In the genomic region with DNA sequence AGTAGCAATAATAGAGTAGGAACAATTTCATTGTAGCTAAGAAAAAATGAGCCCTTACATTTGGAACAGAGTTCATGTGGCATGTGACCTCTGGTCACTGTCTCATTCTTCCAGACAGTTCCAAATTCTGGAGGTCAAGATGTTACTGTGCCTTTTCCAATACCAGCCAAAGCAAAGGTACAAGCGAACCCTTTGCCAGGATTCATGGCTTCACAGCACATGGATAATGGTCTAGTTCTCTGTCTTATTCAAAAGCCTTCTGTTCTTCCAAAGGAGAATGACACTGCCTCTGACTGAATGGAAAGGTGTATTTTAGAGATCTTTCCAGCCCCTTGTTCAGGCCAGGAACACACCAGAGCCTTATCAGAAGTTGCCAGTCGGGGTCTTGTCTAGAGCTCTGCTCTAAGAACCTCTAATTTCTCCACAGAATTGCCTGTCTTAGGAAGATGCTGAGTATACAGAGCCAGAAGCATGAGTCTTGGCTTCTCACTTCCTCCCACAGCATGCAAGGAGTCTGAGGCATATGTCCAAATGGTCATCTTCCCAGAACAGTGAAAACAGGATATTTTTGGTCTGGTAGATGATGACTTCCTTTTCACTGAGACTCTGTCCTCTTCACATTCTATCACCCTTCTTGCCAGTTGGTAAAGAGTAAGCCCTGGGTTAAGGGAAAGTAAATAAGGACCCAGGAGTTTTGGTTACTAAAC, we compare ENCODE assay signal across 17 mouse cellular contexts.
DNase-seq lines count a peak whose midpoint lies in the region; ATAC-seq lines count a peak whose summit lies in the region.
"Had no signal": no experiment of that assay in that cellular context is flagged by ENCODE, and none has a peak within 500 bp of the region (broad histone marks: within the 10 kb centered on the region; RNA-seq: fewer than 3 reads in every experiment).

No protein-coding gene starts in this region.

- no peak for DNase-seq in frontal cortex, postnatal 25 days (ENCODE audit: low spot score in 2 of 2)
- DNase-seq in brain, adult 2 months (ENCODE audit: low read depth, low spot score), result peak; percentile 93
- peak; percentile 68 for DNase-seq in cerebellum, adult 8-10 months
- peak; percentile 55 to 76 for DNase-seq in cerebellum, postnatal 36 days
- DNase-seq in embryo, embryonic 9.5 days (ENCODE audit: extremely low spot score), result no peak
- DNase-seq: adrenal gland, postnatal 14 days; gastrocnemius, postnatal 14 days; heart, postnatal 36 days; kidney, adult 11 months; kidney, postnatal 36 days; lung, postnatal 4 days; midbrain, embryonic 14.5 days; right cerebral cortex, postnatal 25 days; spleen, adult 18-20 months; thymus, postnatal 36 days had no signal

- ATAC-seq in frontal cortex, adult (ENCODE audit: low TSS enrichment), result peak; percentile 75
- no peak for ATAC-seq in granulocyte monocyte progenitor cell, adult 5-6 weeks (replicated peaks; ENCODE audit: poor library complexity, severe bottlenecking)

Comparison
In these comparisons a context has a peak if more than half of its experiments do, and no peak if none do; other contexts are left out.
1. DNase-seq: peak in brain, adult 2 months (single experiment), cerebellum, adult 8-10 months (single experiment) and cerebellum, postnatal 36 days (2 of 2); none in frontal cortex, postnatal 25 days (0 of 2) and embryo, embryonic 9.5 days (single experiment).